Mouse (Mus musculus): ENCODE data around the gene Cybrd1. TPM values are rescaled to one million over a fixed set of nuclear protein-coding genes. Genes with fewer than 3 reads are reported as not detected.

Cybrd1 gene
- polyA plus RNA-seq, 1 experiment from 2014 or later: 6.2 TPM

DNA sequence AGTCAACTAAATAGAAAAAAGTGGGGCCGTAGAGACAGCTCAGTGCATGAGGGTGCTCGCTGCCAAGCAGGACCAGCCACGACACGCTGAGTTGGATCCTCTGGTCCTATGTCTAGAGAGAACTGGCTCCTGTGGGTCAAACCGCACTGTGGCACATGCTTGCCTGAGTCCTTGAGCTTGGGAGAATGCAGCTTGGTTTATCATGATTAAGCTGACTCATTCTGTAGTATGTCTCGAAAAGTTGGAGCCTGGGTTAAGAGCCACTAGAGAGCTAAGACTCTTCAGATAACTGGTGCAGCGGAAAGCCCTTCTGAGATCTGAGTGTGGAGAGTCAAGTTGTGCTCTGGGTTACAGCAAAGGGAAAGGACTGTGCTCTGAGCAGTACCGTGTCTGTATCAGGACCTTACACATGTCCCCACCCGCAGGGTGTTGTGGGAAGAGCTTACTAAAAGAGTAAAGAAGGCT lies 16.4 kb downstream of the Cybrd1 start:
- ATAC-seq (ENCODE audit: insufficient number of reproducible peaks, insufficient read depth, low FRiP score, low read depth): no peak
- WGBS: 84% methylated on average over 9 of the region's 9 CpGs
- Histone ChIP-seq H3K36me3 (ENCODE audit: control insufficient read depth, insufficient read depth, low read length) (no peaks in the 10 kb centered on the region; the same call in 1 of the 2 replicates), H3K27me3 (ENCODE audit: control insufficient read depth, insufficient read depth, low read length) (no peaks in the 10 kb centered on the region), H3K4me3 (ENCODE audit: low read depth, low read length) (no peak overlapping the region), H3K4me2 (replicated peaks; ENCODE audit: low read depth, low read length) (no peak overlapping the region), H3K27ac (ENCODE audit: low read length) (no peak overlapping the region), H3K9ac (replicated peaks; ENCODE audit: low read depth, low read length) (no peak overlapping the region), H3K9me3 (ENCODE audit: control insufficient read depth, low read depth, low read length) (no peaks in the 10 kb centered on the region), H3K4me1 (ENCODE audit: control insufficient read depth, insufficient read depth, low read length) (no peaks in the 10 kb centered on the region)

GRCm38 (mm10) chr2:71134836-71135235 lies 17.1 kb downstream of the Cybrd1 start:
- Histone ChIP-seq H3K9ac (replicated peaks; ENCODE audit: low read depth, low read length) (no peak overlapping the region), H3K4me1 (ENCODE audit: control insufficient read depth, insufficient read depth, low read length) (no peaks in the 10 kb centered on the region), H3K27ac (ENCODE audit: low read length) (no peak overlapping the region), H3K4me3 (ENCODE audit: low read depth, low read length) (no peak overlapping the region), H3K27me3 (ENCODE audit: control insufficient read depth, insufficient read depth, low read length) (no peaks in the 10 kb centered on the region), H3K36me3 (ENCODE audit: control insufficient read depth, insufficient read depth, low read length) (no peaks in the 10 kb centered on the region; the same call in 1 of the 2 replicates), H3K9me3 (ENCODE audit: control insufficient read depth, low read depth, low read length) (no peaks in the 10 kb centered on the region), H3K4me2 (replicated peaks; ENCODE audit: low read depth, low read length) (no peak overlapping the region)
- no peak for ATAC-seq (ENCODE audit: insufficient number of reproducible peaks, insufficient read depth, low FRiP score, low read depth)
- WGBS: 81% methylated on average over 5 of the region's 5 CpGs

- Histone ChIP-seq H3K4me2 (replicated peaks; ENCODE audit: low read depth, low read length) (no peak overlapping the region), H3K27ac (ENCODE audit: low read length) (no peak overlapping the region), H3K9me3 (ENCODE audit: control insufficient read depth, low read depth, low read length) (no peaks in the 10 kb centered on the region), H3K27me3 (ENCODE audit: control insufficient read depth, insufficient read depth, low read length) (no peaks in the 10 kb centered on the region), H3K9ac (replicated peaks; ENCODE audit: low read depth, low read length) (no peak overlapping the region), H3K4me1 (ENCODE audit: control insufficient read depth, insufficient read depth, low read length) (no peaks in the 10 kb centered on the region), H3K36me3 (ENCODE audit: control insufficient read depth, insufficient read depth, low read length) (no peaks in the 10 kb centered on the region; the same call in 1 of the 2 replicates), H3K4me3 (ENCODE audit: low read depth, low read length) (no peak overlapping the region)
- ATAC-seq (ENCODE audit: insufficient number of reproducible peaks, insufficient read depth, low FRiP score, low read depth): no peak
- WGBS: 66% methylated on average over 4 of the region's 4 CpGs
Measured at GRCm38 (mm10) chr2:71140622-71141021, 22.9 kb downstream of the Cybrd1 start.

DNA sequence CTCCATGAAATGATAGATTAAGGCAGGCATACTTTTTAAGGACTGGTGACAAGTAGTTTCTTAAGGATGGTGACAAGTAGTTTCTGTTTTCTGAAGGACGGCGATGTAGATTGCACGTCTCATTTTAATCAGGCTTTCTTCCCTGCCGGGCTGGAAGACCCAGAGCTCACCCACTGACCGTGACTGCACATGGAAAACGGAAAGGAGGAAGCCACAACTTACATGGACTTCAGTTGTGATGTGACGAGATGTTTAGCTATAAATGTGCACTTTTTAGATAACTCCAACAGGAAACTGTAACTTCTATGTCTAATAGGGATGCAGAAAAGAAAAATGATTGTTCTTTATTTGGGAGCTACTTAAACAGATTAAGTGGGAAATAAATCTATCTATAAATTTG lies 24.7 kb downstream of the Cybrd1 start:
- Histone ChIP-seq H3K27me3 (ENCODE audit: control insufficient read depth, insufficient read depth, low read length) (no peaks in the 10 kb centered on the region), H3K4me2 (replicated peaks; ENCODE audit: low read depth, low read length) (no peak overlapping the region), H3K4me3 (ENCODE audit: low read depth, low read length) (no peak overlapping the region), H3K36me3 (ENCODE audit: control insufficient read depth, insufficient read depth, low read length) (no peaks in the 10 kb centered on the region; the same call in 1 of the 2 replicates), H3K27ac (ENCODE audit: low read length) (no peak overlapping the region), H3K9me3 (ENCODE audit: control insufficient read depth, low read depth, low read length) (no peaks in the 10 kb centered on the region), H3K4me1 (ENCODE audit: control insufficient read depth, insufficient read depth, low read length) (no peaks in the 10 kb centered on the region), H3K9ac (replicated peaks; ENCODE audit: low read depth, low read length) (no peak overlapping the region)
- 51% methylated on average over 7 of the region's 7 CpGs for WGBS
- no peak for ATAC-seq (ENCODE audit: insufficient number of reproducible peaks, insufficient read depth, low FRiP score, low read depth)

DNA sequence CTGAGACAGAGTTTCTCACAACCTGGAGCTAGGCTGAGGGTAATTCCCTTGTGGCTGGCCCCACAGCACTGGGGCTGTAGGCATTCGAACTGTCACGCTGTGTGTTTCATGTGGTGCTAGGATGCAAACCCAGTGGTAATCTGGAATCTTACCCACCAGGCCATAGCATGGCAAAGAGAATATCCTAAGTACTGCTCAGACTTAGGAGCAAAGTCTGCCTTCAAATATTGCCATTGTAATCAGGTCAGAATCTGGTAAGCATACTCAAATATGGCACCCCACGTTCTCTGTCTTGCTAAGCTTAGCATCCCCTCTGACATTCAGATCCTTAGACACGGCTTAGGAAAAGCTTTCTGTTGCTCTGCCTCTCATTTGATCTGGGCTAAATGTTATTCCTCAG lies 28.1 kb downstream of the Cybrd1 start:
- no peak overlapping the region for H3K4me2 ChIP-seq (replicated peaks; ENCODE audit: low read depth, low read length)
- H3K4me1 ChIP-seq (ENCODE audit: control insufficient read depth, insufficient read depth, low read length): no peaks in the 10 kb centered on the region
- no peaks in the 10 kb centered on the region for H3K9me3 ChIP-seq (ENCODE audit: control insufficient read depth, low read depth, low read length)
- ATAC-seq (ENCODE audit: insufficient number of reproducible peaks, insufficient read depth, low FRiP score, low read depth): no peak
- H3K27me3 ChIP-seq (ENCODE audit: control insufficient read depth, insufficient read depth, low read length): no peaks in the 10 kb centered on the region
- H3K27ac ChIP-seq (ENCODE audit: low read length): no peak overlapping the region
- no peak overlapping the region for H3K9ac ChIP-seq (replicated peaks; ENCODE audit: low read depth, low read length)
- no peaks in the 10 kb centered on the region for H3K36me3 ChIP-seq (ENCODE audit: control insufficient read depth, insufficient read depth, low read length)
- WGBS: 80% methylated on average over 4 of the region's 4 CpGs
- no peak overlapping the region for H3K4me3 ChIP-seq (ENCODE audit: low read depth, low read length)

GRCm38 (mm10) chr2:71146266-71146665 lies 28.5 kb downstream of the Cybrd1 start:
- peak; percentile 90 for ATAC-seq (ENCODE audit: insufficient number of reproducible peaks, insufficient read depth, low FRiP score, low read depth)
- H3K27ac ChIP-seq (ENCODE audit: low read length): no peak overlapping the region
- WGBS: 29% methylated on average over 3 of the region's 3 CpGs

DNA sequence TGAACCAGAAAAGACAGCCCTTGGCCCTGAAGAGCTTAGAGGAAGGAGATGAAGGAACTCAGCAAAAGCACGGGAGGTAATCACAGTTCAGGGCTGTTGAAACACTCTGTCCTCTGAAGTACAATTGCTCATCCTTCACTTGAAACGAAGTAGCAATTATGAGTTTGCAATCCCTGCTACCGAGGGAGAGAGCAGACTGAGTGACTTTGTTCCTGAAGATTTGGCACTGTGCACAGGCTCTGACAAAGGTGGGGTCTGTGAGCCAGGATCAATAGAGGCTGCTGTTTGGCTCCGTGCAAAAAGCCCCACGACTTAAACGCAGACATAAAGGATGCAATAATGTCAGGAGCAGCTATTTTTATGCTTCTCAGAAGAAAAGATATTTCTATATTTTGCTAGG lies 30.1 kb downstream of the Cybrd1 start:
- Histone ChIP-seq H3K4me1 (ENCODE audit: control insufficient read depth, insufficient read depth, low read length) (no peaks in the 10 kb centered on the region), H3K4me3 (ENCODE audit: low read depth, low read length) (no peak overlapping the region), H3K4me2 (replicated peaks; ENCODE audit: low read depth, low read length) (no peak overlapping the region), H3K27ac (ENCODE audit: low read length) (no peak overlapping the region), H3K9ac (replicated peaks; ENCODE audit: low read depth, low read length) (no peak overlapping the region), H3K36me3 (ENCODE audit: control insufficient read depth, insufficient read depth, low read length) (no peaks in the 10 kb centered on the region), H3K27me3 (ENCODE audit: control insufficient read depth, insufficient read depth, low read length) (no peaks in the 10 kb centered on the region), H3K9me3 (ENCODE audit: control insufficient read depth, low read depth, low read length) (no peaks in the 10 kb centered on the region)
- no peak for ATAC-seq (ENCODE audit: insufficient number of reproducible peaks, insufficient read depth, low FRiP score, low read depth)
- WGBS: 43% methylated on average over 6 of the region's 6 CpGs

More at GRCm38 (mm10) chr2:71146266-71146665, 28.5 kb downstream of the Cybrd1 start:
- no peaks in the 10 kb centered on the region for H3K9me3 ChIP-seq (ENCODE audit: control insufficient read depth, low read depth, low read length)
- no peak overlapping the region for H3K4me3 ChIP-seq (ENCODE audit: low read depth, low read length)
- no peaks in the 10 kb centered on the region for H3K36me3 ChIP-seq (ENCODE audit: control insufficient read depth, insufficient read depth, low read length)
- H3K27me3 ChIP-seq (ENCODE audit: control insufficient read depth, insufficient read depth, low read length): no peaks in the 10 kb centered on the region
- H3K4me1 ChIP-seq (ENCODE audit: control insufficient read depth, insufficient read depth, low read length): no peaks in the 10 kb centered on the region
- no peak overlapping the region for H3K4me2 ChIP-seq (replicated peaks; ENCODE audit: low read depth, low read length)
- H3K9ac ChIP-seq (replicated peaks; ENCODE audit: low read depth, low read length): no peak overlapping the region

GRCm38 (mm10) chr2:71152170-71152569 lies 34.4 kb downstream of the Cybrd1 start:
- 97% methylated on average over 4 of the region's 4 CpGs for WGBS

DNA sequence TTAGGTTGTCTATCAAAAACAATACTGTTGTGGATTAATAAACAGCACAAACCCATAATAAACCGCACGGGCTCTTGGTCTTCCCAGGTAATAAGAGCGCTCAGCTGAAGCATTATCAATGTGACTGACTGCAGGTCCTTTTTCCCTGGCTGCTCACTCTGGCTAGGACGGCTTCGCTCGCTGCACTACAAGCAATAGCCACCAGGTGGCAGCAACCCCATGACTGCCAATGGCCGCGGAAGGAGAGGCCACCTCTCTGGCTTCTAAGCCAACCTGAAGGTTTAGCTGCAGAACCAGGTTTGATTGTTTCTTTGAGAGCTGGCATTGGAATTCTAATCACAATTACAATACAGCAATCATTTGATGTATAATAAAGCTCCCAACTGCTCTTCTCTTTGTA lies 37.8 kb downstream of the Cybrd1 start:
- WGBS: 5% methylated on average over 8 of the region's 8 CpGs
- Histone ChIP-seq H3K4me1 (ENCODE audit: control insufficient read depth, insufficient read depth, low read length) (no peaks in the 10 kb centered on the region), H3K4me3 (ENCODE audit: low read depth, low read length) (no peak overlapping the region), H3K9ac (replicated peaks; ENCODE audit: low read depth, low read length) (no peak overlapping the region), H3K27me3 (ENCODE audit: control insufficient read depth, insufficient read depth, low read length) (no peaks in the 10 kb centered on the region), H3K9me3 (ENCODE audit: control insufficient read depth, low read depth, low read length) (no peaks in the 10 kb centered on the region), H3K36me3 (ENCODE audit: control insufficient read depth, insufficient read depth, low read length) (no peaks in the 10 kb centered on the region), H3K4me2 (replicated peaks; ENCODE audit: low read depth, low read length) (no peak overlapping the region), H3K27ac (ENCODE audit: low read length) (no peak overlapping the region)
- no peak for ATAC-seq (ENCODE audit: insufficient number of reproducible peaks, insufficient read depth, low FRiP score, low read depth)

More at GRCm38 (mm10) chr2:71152170-71152569, 34.4 kb downstream of the Cybrd1 start:
- Histone ChIP-seq H3K9me3 (ENCODE audit: control insufficient read depth, low read depth, low read length) (no peaks in the 10 kb centered on the region), H3K27ac (ENCODE audit: low read length) (no peak overlapping the region), H3K36me3 (ENCODE audit: control insufficient read depth, insufficient read depth, low read length) (no peaks in the 10 kb centered on the region), H3K4me2 (replicated peaks; ENCODE audit: low read depth, low read length) (no peak overlapping the region), H3K9ac (replicated peaks; ENCODE audit: low read depth, low read length) (no peak overlapping the region), H3K27me3 (ENCODE audit: control insufficient read depth, insufficient read depth, low read length) (no peaks in the 10 kb centered on the region), H3K4me3 (ENCODE audit: low read depth, low read length) (no peak overlapping the region), H3K4me1 (ENCODE audit: control insufficient read depth, insufficient read depth, low read length) (no peaks in the 10 kb centered on the region)
- no peak for ATAC-seq (ENCODE audit: insufficient number of reproducible peaks, insufficient read depth, low FRiP score, low read depth)
